Mouse (Mus musculus) limb, embryonic 12.5 days (tissue): ENCODE data around the gene Slc25a13. TPM values are rescaled to one million over a fixed set of nuclear protein-coding genes. Genes with fewer than 3 reads are reported as not detected.
A peak's percentile ranks its signal among the peaks of the same experiment; 100 is the strongest.

Experiments
- ATAC-seq: fragments of 200-750 bp; cut with Nextera tagmentation; 2 replicates; pipeline ENCODE4 v1.8.0; 2017; ENCODE audit warnings: low read depth, moderate TSS enrichment; ENCODE audit not compliant: insufficient number of reproducible peaks, insufficient read depth, low FRiP score, low TSS enrichment
- H3K27ac ChIP-seq: fragments of 300-500 bp; sonication (generic); 2 replicates; pipeline ENCODE4 v1.5.1; 2016; ENCODE audit warnings: mild to moderate bottlenecking, moderate library complexity
- H3K27me3 ChIP-seq: fragments of 300-500 bp; sonication (generic); 2 replicates; pipeline ENCODE4 v1.6.1; 2016; ENCODE audit warnings: mild to moderate bottlenecking, moderate library complexity
- H3K36me3 ChIP-seq: fragments of 300-500 bp; sonication (generic); 2 replicates; pipeline ENCODE4 v1.6.1; 2016; ENCODE audit warnings: mild to moderate bottlenecking, moderate library complexity
- H3K4me1 ChIP-seq: fragments of 300-500 bp; sonication (generic); replicated peaks from 2 replicates; pipeline ENCODE4 v1.6.1; 2016
- H3K4me2 ChIP-seq: fragments of 300-500 bp; sonication (generic); 2 replicates; pipeline ENCODE4 v1.6.1; 2016; ENCODE audit warnings: mild to moderate bottlenecking, moderate library complexity
- H3K4me3 ChIP-seq: fragments of 300-500 bp; sonication (generic); replicated peaks from 2 replicates; pipeline ENCODE4 v1.5.1; 2016; ENCODE audit warnings: mild to moderate bottlenecking
- H3K9ac ChIP-seq: fragments of 300-500 bp; sonication (generic); replicated peaks from 2 replicates; pipeline ENCODE4 v1.6.1; 2016; ENCODE audit warnings: mild to moderate bottlenecking, moderate library complexity
- H3K9me3 ChIP-seq: fragments of 300-500 bp; sonication (generic); 2 replicates; pipeline ENCODE4 v1.6.1; 2016; ENCODE audit warnings: mild to moderate bottlenecking, moderate library complexity
- WGBS: fragments of 180-500 bp; shearing (Covaris S2); methylation state at CpG from one replicate; pipeline ENCODE4 v1.1.7; 2016; 5-methylcytosine and 5-hydroxymethylcytosine counted together
- polyA plus RNA-seq: library from polyadenylated mRNA; unstranded; fragments of >200 nt; fragmentation: Nextera tagmentation; extraction: Ambion mirVana; gene quantifications from 2 replicates; pipeline ENCODE4 v1.2.1, GENCODE M21; 2016

Gene Slc25a13
- polyA plus RNA-seq, 1 experiment from 2014 or later: 42.3 TPM

GRCm38 (mm10) chr6:6162993-6163623, 53.9 kb downstream of the Slc25a13 start:
- Histone ChIP-seq H3K27ac (no peak overlapping the region), H3K4me2 (no peak overlapping the region), H3K4me3 (no peak overlapping the region), H3K9ac (no peak overlapping the region), H3K9me3 (no peaks in the 10 kb centered on the region), H3K27me3 (no peaks in the 10 kb centered on the region), H3K4me1 (peaks cover 19% of the 10 kb centered on the region), H3K36me3 (peaks cover under 1% of the 10 kb centered on the region; the same call in 1 of the 2 replicates)
- no peak for ATAC-seq
- whole genome bisulfite sequencing: 83% methylated on average over 7 of the region's 7 CpGs

- no peak overlapping the region for H3K27ac ChIP-seq
- no peaks in the 10 kb centered on the region for H3K27me3 ChIP-seq
- no peak overlapping the region for H3K4me3 ChIP-seq
- peaks cover 19% of the 10 kb centered on the region for H3K4me1 ChIP-seq
- H3K9me3 ChIP-seq: no peaks in the 10 kb centered on the region
- no peak overlapping the region for H3K4me2 ChIP-seq
- H3K36me3 ChIP-seq: peaks cover 3% of the 10 kb centered on the region; the same call in 1 of the 2 replicates
- H3K9ac ChIP-seq: no peak overlapping the region
- ATAC-seq: no peak
- 73% methylated on average over 6 of the region's 6 CpGs for WGBS
Observed at GRCm38 (mm10) chr6:6162146-6162545, 54.8 kb downstream of the Slc25a13 start.

- Histone ChIP-seq H3K4me3 (no peak overlapping the region), H3K9me3 (no peaks in the 10 kb centered on the region), H3K4me2 (no peak overlapping the region), H3K4me1 (peaks cover 19% of the 10 kb centered on the region), H3K36me3 (peaks cover 3% of the 10 kb centered on the region; the same call in 1 of the 2 replicates), H3K27me3 (no peaks in the 10 kb centered on the region), H3K27ac (no peak overlapping the region), H3K9ac (no peak overlapping the region)
- no peak for ATAC-seq
- 63% methylated on average over 7 of the region's 7 CpGs for WGBS
Observed at GRCm38 (mm10) chr6:6160645-6161426, 56.1 kb downstream of the Slc25a13 start.

- 10% methylated on average over 7 of the region's 7 CpGs for WGBS
- Histone ChIP-seq H3K27ac (peak overlapping the region; percentile 36; the same call in 1 of the 2 replicates), H3K4me2 (no peak overlapping the region; the same call in 1 of the 2 replicates)
Observed at GRCm38 (mm10) chr6:6159221-6159859, 57.6 kb downstream of the Slc25a13 start.

GRCm38 (mm10) chr6:6153426-6153825, 63.5 kb downstream of the Slc25a13 start:
- Histone ChIP-seq H3K9me3 (no peaks in the 10 kb centered on the region), H3K4me3 (no peak overlapping the region), H3K9ac (no peak overlapping the region), H3K27me3 (no peaks in the 10 kb centered on the region), H3K4me1 (peaks cover 4% of the 10 kb centered on the region; the same call in 1 of the 2 replicates), H3K27ac (no peak overlapping the region), H3K36me3 (peaks cover 22% of the 10 kb centered on the region), H3K4me2 (no peak overlapping the region)
- WGBS: 71% methylated on average over 10 of the region's 10 CpGs
- ATAC-seq: no peak

More at GRCm38 (mm10) chr6:6159221-6159859, 57.6 kb downstream of the Slc25a13 start:
- peaks cover 3% of the 10 kb centered on the region; the same call in 1 of the 2 replicates for H3K36me3 ChIP-seq
- no peak overlapping the region for H3K9ac ChIP-seq
- peak; percentile 58; the same call in 1 of the 2 replicates for ATAC-seq
- no peak overlapping the region for H3K4me3 ChIP-seq
- H3K4me1 ChIP-seq: peaks cover 19% of the 10 kb centered on the region
- no peaks in the 10 kb centered on the region for H3K27me3 ChIP-seq
- no peaks in the 10 kb centered on the region for H3K9me3 ChIP-seq

GRCm38 (mm10) chr6:6150811-6151210, 66.2 kb downstream of the Slc25a13 start:
- Histone ChIP-seq H3K27ac (no peak overlapping the region), H3K36me3 (peaks cover 26% of the 10 kb centered on the region), H3K9me3 (no peaks in the 10 kb centered on the region), H3K4me1 (peaks cover 10% of the 10 kb centered on the region; the same call in 1 of the 2 replicates), H3K27me3 (no peaks in the 10 kb centered on the region), H3K4me3 (no peak overlapping the region), H3K9ac (no peak overlapping the region), H3K4me2 (no peak overlapping the region)
- no peak for ATAC-seq
- WGBS: 95% methylated on average over 6 of the region's 6 CpGs

- Histone ChIP-seq H3K4me1 (peaks cover 10% of the 10 kb centered on the region; the same call in 1 of the 2 replicates), H3K27me3 (no peaks in the 10 kb centered on the region), H3K36me3 (peaks cover 26% of the 10 kb centered on the region), H3K27ac (no peak overlapping the region), H3K4me3 (no peak overlapping the region), H3K4me2 (no peak overlapping the region), H3K9me3 (no peaks in the 10 kb centered on the region), H3K9ac (no peak overlapping the region)
- WGBS: 68% methylated on average over 2 of the region's 2 CpGs
- ATAC-seq: no peak
Observed at GRCm38 (mm10) chr6:6149751-6150150, 67.2 kb downstream of the Slc25a13 start.

GRCm38 (mm10) chr6:6149329-6149728, 67.6 kb downstream of the Slc25a13 start:
- peaks cover 26% of the 10 kb centered on the region for H3K36me3 ChIP-seq
- 83% methylated on average over 3 of the region's 3 CpGs for WGBS
- no peaks in the 10 kb centered on the region for H3K27me3 ChIP-seq
- no peak overlapping the region for H3K9ac ChIP-seq
- H3K27ac ChIP-seq: no peak overlapping the region
- ATAC-seq: no peak
- no peak overlapping the region for H3K4me2 ChIP-seq
- peaks cover 10% of the 10 kb centered on the region; the same call in 1 of the 2 replicates for H3K4me1 ChIP-seq
- no peaks in the 10 kb centered on the region for H3K9me3 ChIP-seq
- H3K4me3 ChIP-seq: no peak overlapping the region

GRCm38 (mm10) chr6:6145412-6145811, 71.6 kb downstream of the Slc25a13 start:
- Histone ChIP-seq H3K4me2 (no peak overlapping the region), H3K4me3 (no peak overlapping the region), H3K9ac (no peak overlapping the region), H3K36me3 (peaks cover 15% of the 10 kb centered on the region), H3K9me3 (no peaks in the 10 kb centered on the region), H3K27ac (no peak overlapping the region), H3K27me3 (no peaks in the 10 kb centered on the region), H3K4me1 (peaks cover 15% of the 10 kb centered on the region)
- 82% methylated on average over 13 of the region's 13 CpGs for WGBS
- ATAC-seq: no peak

- Histone ChIP-seq H3K4me3 (no peak overlapping the region), H3K9me3 (0 out of 2 replicates have a peak, but pooled peaks cover 3% of the 10 kb centered on the region), H3K36me3 (peaks cover 16% of the 10 kb centered on the region), H3K27me3 (no peaks in the 10 kb centered on the region), H3K27ac (0 out of 2 replicates have a peak overlapping the region, but pooled peaks have one; percentile 12), H3K9ac (no peak overlapping the region), H3K4me2 (no peak overlapping the region), H3K4me1 (peaks cover 15% of the 10 kb centered on the region)
- no peak for ATAC-seq
- 27% methylated on average over 7 of the region's 7 CpGs for WGBS
Observed at GRCm38 (mm10) chr6:6143525-6143924, 73.4 kb downstream of the Slc25a13 start.

- Histone ChIP-seq H3K9me3 (0 out of 2 replicates have a peak, but pooled peaks cover 9% of the 10 kb centered on the region), H3K4me3 (no peak overlapping the region), H3K36me3 (peaks cover 25% of the 10 kb centered on the region), H3K9ac (no peak overlapping the region), H3K27me3 (no peaks in the 10 kb centered on the region), H3K4me1 (peaks cover 10% of the 10 kb centered on the region), H3K27ac (no peak overlapping the region), H3K4me2 (no peak overlapping the region)
- ATAC-seq: no peak
- WGBS: 91% methylated on average over 3 of the region's 3 CpGs
Observed at GRCm38 (mm10) chr6:6140370-6140769, 76.6 kb downstream of the Slc25a13 start.
